Mouse (Mus musculus): Measurements from ENCODE around the gene Zfpm1. TPM values are rescaled to one million over a fixed set of nuclear protein-coding genes. Genes with fewer than 3 reads are reported as not detected.

Gene Zfpm1
- polyA plus RNA-seq, 1 experiment from 2014 or later: 1.2 TPM

DNA sequence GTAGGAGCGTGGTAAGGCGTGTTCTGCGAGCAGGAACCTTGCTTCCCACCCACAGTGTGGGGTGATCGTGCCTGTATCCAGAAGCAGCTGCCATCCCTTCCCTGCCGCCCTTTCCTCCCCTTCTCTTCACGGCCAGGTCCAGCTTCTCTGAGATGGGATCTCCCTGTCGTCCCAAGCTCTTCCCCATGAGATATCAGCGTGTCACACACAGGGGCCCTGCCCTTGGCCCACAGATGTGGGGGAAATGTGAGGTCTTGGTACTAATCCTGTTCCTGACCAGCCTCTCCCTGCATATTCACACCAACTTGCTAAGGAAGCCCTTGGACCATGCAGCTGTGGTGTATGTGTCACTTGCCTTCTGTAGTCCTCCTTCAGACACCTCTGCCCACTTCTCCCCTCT lies 5.8 kb downstream of the Zfpm1 start:
- Histone ChIP-seq H3K9me3 (ENCODE audit: control insufficient read depth, low read length) (no peaks in the 10 kb centered on the region), H3K9ac (replicated peaks; ENCODE audit: low read depth, low read length) (no peak overlapping the region), H3K4me1 (ENCODE audit: control insufficient read depth, insufficient read depth, low read length) (peaks cover 25% of the 10 kb centered on the region), H3K4me2 (ENCODE audit: low read depth, low read length) (no peak overlapping the region), H3K36me3 (ENCODE audit: control insufficient read depth, insufficient read depth, low read length) (no peaks in the 10 kb centered on the region), H3K27me3 (ENCODE audit: control insufficient read depth, insufficient read depth, low read length) (peaks cover 13% of the 10 kb centered on the region), H3K4me3 (ENCODE audit: low read depth, low read length) (no peak overlapping the region), H3K27ac (ENCODE audit: low read depth, low read length) (no peak overlapping the region)
- ATAC-seq (ENCODE audit: low read depth): no peak
- 76% methylated on average over 8 of the region's 8 CpGs for WGBS

DNA sequence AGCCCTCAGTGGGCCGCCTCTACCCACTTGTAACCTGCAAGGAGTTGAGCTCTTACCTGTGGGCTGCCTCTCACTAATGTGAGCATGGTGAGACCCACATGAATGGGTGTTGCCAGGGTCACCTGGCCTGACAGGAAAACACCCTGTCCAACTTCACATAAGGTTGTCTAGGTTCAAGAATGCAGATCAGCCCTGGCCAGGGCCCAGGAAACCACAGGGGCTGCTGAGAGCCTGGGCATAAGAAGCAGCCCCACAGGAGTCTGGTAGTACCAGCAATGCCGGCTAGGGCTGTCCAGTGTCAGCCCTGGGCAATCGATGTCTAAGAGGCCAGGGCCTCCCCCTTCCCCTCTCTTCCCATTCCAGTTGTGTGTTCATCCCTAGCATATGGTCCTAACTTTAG lies 6.4 kb downstream of the Zfpm1 start:
- H3K4me3 ChIP-seq (ENCODE audit: low read depth, low read length): no peak overlapping the region
- H3K4me1 ChIP-seq (ENCODE audit: control insufficient read depth, insufficient read depth, low read length): peaks cover 19% of the 10 kb centered on the region
- H3K4me2 ChIP-seq (ENCODE audit: low read depth, low read length): no peak overlapping the region
- WGBS: 80% methylated on average over 3 of the region's 3 CpGs
- no peak overlapping the region for H3K9ac ChIP-seq (replicated peaks; ENCODE audit: low read depth, low read length)
- peaks cover 13% of the 10 kb centered on the region for H3K27me3 ChIP-seq (ENCODE audit: control insufficient read depth, insufficient read depth, low read length)
- no peak overlapping the region for H3K27ac ChIP-seq (ENCODE audit: low read depth, low read length)
- ATAC-seq (ENCODE audit: low read depth): no peak
- H3K36me3 ChIP-seq (ENCODE audit: control insufficient read depth, insufficient read depth, low read length): no peaks in the 10 kb centered on the region
- no peaks in the 10 kb centered on the region for H3K9me3 ChIP-seq (ENCODE audit: control insufficient read depth, low read length)

DNA sequence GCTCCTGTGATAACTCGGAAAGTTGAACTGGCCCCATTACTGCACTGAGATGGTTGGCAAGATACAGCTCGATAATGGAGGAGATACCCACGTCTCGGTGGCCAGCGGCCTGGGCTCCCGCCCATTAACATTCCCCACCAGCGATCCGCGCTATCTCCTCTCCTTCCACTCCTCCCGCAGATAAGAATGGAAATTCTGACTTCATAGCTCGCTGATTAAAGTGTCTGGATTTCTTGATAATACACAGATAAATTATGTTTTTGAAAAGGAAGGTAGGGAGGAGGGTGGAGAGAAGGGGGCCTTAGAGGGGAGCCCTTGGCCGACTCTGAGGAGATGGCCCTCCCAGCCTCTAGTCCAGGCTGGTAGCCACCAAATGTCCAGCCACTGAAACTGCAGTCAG lies 9.1 kb downstream of the Zfpm1 start:
- no peak for ATAC-seq (ENCODE audit: low read depth)
- WGBS: 80% methylated on average over 12 of the region's 12 CpGs
- H3K9me3 ChIP-seq (ENCODE audit: control insufficient read depth, low read length): no peaks in the 10 kb centered on the region
- H3K4me1 ChIP-seq (ENCODE audit: control insufficient read depth, insufficient read depth, low read length): peaks cover 4% of the 10 kb centered on the region; the same call in 1 of the 2 replicates
- no peaks in the 10 kb centered on the region for H3K27me3 ChIP-seq (ENCODE audit: control insufficient read depth, insufficient read depth, low read length)
- no peak overlapping the region for H3K4me3 ChIP-seq (ENCODE audit: low read depth, low read length)
- H3K36me3 ChIP-seq (ENCODE audit: control insufficient read depth, insufficient read depth, low read length): no peaks in the 10 kb centered on the region
- no peak overlapping the region for H3K9ac ChIP-seq (replicated peaks; ENCODE audit: low read depth, low read length)
- H3K27ac ChIP-seq (ENCODE audit: low read depth, low read length): no peak overlapping the region
- no peak overlapping the region for H3K4me2 ChIP-seq (ENCODE audit: low read depth, low read length)

DNA sequence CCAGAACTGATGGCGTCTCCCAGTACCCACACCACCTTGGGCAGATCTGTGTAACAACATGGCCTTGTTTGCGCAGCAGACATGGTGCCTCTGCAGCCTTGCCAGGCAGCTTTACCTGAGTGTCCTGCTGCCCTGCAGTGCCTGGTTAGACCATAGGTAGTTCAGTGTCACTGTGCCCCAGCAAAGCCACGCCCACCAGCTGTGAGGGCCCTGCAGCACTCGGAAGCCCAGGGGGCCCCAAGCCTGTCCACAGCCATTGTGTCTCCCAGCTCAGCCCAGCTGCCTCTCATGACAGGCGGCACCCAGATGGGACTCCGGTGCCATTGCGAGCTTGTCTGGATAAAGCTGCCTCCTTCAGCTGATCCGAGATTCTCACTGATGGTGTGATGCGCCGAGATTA lies 9.6 kb downstream of the Zfpm1 start:
- Histone ChIP-seq H3K36me3 (ENCODE audit: control insufficient read depth, insufficient read depth, low read length) (no peaks in the 10 kb centered on the region), H3K4me1 (ENCODE audit: control insufficient read depth, insufficient read depth, low read length) (peaks cover 4% of the 10 kb centered on the region; the same call in 1 of the 2 replicates), H3K27me3 (ENCODE audit: control insufficient read depth, insufficient read depth, low read length) (no peaks in the 10 kb centered on the region), H3K4me3 (ENCODE audit: low read depth, low read length) (no peak overlapping the region), H3K4me2 (ENCODE audit: low read depth, low read length) (no peak overlapping the region), H3K27ac (ENCODE audit: low read depth, low read length) (no peak overlapping the region), H3K9ac (replicated peaks; ENCODE audit: low read depth, low read length) (no peak overlapping the region), H3K9me3 (ENCODE audit: control insufficient read depth, low read length) (no peaks in the 10 kb centered on the region)
- WGBS: 39% methylated on average over 10 of the region's 10 CpGs
- ATAC-seq (ENCODE audit: low read depth): no peak

DNA sequence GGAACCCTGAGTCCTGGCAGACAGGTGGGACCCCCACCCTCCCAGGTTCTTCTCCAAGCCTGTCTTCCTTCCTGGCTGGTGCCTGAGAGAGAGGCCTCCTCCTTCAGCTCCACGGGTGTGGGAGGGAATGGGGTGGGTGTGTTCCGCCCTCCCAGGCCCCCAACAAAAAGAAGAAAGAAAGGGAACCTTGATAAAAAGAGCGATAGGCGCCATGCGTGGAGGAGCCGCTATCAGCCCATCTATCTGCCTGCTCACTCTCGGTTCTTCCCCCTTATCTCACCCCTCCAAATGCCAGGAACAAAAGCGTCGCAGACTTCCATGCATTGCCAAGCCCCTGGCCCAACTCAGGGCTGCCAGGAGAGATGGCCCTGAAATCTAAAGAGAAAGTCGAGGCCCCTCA lies 11.5 kb downstream of the Zfpm1 start:
- Histone ChIP-seq H3K4me3 (ENCODE audit: low read depth, low read length) (no peak overlapping the region), H3K36me3 (ENCODE audit: control insufficient read depth, insufficient read depth, low read length) (no peaks in the 10 kb centered on the region), H3K27me3 (ENCODE audit: control insufficient read depth, insufficient read depth, low read length) (no peaks in the 10 kb centered on the region), H3K4me1 (ENCODE audit: control insufficient read depth, insufficient read depth, low read length) (peaks cover 4% of the 10 kb centered on the region; the same call in 1 of the 2 replicates), H3K9me3 (ENCODE audit: control insufficient read depth, low read length) (no peaks in the 10 kb centered on the region), H3K9ac (replicated peaks; ENCODE audit: low read depth, low read length) (no peak overlapping the region), H3K27ac (ENCODE audit: low read depth, low read length) (no peak overlapping the region), H3K4me2 (ENCODE audit: low read depth, low read length) (no peak overlapping the region)
- WGBS: 68% methylated on average over 10 of the region's 10 CpGs
- no peak for ATAC-seq (ENCODE audit: low read depth)

DNA sequence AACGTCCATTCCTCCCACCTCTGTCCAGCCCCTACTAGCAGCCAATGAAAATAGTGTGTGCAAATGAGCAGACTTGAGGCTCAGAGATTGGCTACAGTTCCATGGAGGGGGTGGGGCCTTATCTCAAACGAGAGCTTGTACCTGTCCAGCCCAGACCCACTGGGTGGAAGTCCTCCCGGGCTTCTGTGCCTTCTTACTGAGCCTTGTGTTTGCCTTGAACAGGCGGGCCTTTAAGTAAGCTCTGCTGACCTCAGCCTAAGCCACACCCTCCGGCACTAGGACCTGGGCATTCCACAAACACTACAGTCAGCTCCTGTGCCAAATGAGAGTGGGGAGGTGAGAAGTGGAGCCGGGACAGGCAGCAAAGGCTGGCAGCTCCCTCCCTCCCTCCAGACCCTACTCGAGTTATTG lies 12.3 kb downstream of the Zfpm1 start:
- H3K4me1 ChIP-seq (ENCODE audit: control insufficient read depth, insufficient read depth, low read length): peaks cover 4% of the 10 kb centered on the region; the same call in 1 of the 2 replicates
- 0 out of 2 replicates have a peak, but pooled peaks have one; percentile 44 for ATAC-seq (ENCODE audit: low read depth)
- no peak overlapping the region for H3K27ac ChIP-seq (ENCODE audit: low read depth, low read length)
- H3K27me3 ChIP-seq (ENCODE audit: control insufficient read depth, insufficient read depth, low read length): no peaks in the 10 kb centered on the region
- WGBS: under 1% methylated on average over 7 of the region's 7 CpGs
- H3K4me3 ChIP-seq (ENCODE audit: low read depth, low read length): no peak overlapping the region
- no peak overlapping the region for H3K4me2 ChIP-seq (ENCODE audit: low read depth, low read length)
- no peaks in the 10 kb centered on the region for H3K9me3 ChIP-seq (ENCODE audit: control insufficient read depth, low read length)
- H3K9ac ChIP-seq (replicated peaks; ENCODE audit: low read depth, low read length): no peak overlapping the region
- no peaks in the 10 kb centered on the region for H3K36me3 ChIP-seq (ENCODE audit: control insufficient read depth, insufficient read depth, low read length)

DNA sequence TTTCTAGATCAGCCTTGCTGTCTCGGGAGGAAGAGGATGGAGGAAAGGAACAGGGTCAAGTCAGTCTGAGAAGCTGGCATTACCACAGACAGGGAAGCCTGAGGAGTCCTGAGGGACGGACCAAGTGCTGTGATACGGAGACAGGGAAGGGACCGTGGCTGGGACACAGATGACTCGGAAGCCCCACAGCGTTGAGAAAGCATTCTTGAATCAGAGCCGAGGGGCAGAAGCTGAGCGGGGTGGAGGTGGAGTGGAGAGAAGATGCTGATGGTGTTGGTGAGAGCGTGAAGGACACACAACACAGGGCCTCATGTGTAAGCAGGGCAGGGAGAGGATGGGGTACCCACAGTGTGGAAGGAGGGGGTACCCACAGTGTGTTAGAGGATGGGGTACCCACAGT lies 13.4 kb downstream of the Zfpm1 start:
- no peak overlapping the region for H3K27ac ChIP-seq (ENCODE audit: low read depth, low read length)
- no peaks in the 10 kb centered on the region for H3K27me3 ChIP-seq (ENCODE audit: control insufficient read depth, insufficient read depth, low read length)
- H3K4me3 ChIP-seq (ENCODE audit: low read depth, low read length): no peak overlapping the region
- H3K9me3 ChIP-seq (ENCODE audit: control insufficient read depth, low read length): no peaks in the 10 kb centered on the region
- H3K36me3 ChIP-seq (ENCODE audit: control insufficient read depth, insufficient read depth, low read length): no peaks in the 10 kb centered on the region
- no peak for ATAC-seq (ENCODE audit: low read depth)
- H3K4me2 ChIP-seq (ENCODE audit: low read depth, low read length): no peak overlapping the region
- no peak overlapping the region for H3K9ac ChIP-seq (replicated peaks; ENCODE audit: low read depth, low read length)
- 61% methylated on average over 9 of the region's 9 CpGs for WGBS
- peaks cover 4% of the 10 kb centered on the region; the same call in 1 of the 2 replicates for H3K4me1 ChIP-seq (ENCODE audit: control insufficient read depth, insufficient read depth, low read length)

DNA sequence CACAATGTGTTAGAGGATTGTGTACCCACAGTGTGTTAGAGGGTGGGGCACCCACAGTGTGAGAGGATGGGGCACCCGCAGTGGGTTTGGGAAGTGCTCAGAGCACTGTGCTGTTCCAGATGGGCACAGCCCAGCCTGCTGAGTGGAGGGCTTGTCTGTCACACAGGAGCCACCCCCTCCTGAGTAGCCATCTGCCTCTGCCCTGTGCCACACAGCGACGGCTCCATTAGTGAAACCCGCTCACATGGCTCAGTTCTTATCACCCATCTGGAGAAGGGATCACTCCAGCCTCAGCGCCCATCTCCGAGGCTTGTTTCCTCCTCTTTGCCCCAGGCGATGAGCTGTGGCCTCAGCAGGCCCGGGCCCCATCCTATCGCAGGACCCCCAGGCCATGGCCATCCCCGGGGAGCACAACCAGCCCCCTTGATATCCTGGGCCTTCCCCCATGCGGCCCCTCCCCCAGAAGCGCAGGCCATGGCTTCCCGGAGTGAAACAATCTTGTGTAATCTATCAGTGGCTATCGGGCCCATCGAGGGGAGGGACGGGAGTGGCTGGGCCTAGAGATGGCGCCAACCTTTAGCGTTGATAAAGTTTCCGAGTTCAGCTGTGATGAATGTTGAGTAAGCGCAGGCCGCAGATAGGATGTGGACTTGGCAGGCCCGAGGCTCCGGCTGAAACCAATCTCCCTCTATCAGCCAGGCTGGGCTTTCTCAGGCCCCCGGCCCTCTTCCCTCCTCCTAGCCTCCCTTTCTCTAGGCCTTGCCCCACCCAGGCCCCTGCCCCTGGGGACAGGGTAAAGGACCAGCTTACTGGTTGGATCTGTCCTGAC lies 14.4 kb downstream of the Zfpm1 start:
- H3K9ac ChIP-seq (replicated peaks; ENCODE audit: low read depth, low read length): no peak overlapping the region
- WGBS: 43% methylated on average over 24 of the region's 24 CpGs
- ATAC-seq (ENCODE audit: low read depth): peak; percentile 54; the same call in 1 of the 2 replicates
- H3K4me3 ChIP-seq (ENCODE audit: low read depth, low read length): no peak overlapping the region
- H3K9me3 ChIP-seq (ENCODE audit: control insufficient read depth, low read length): no peaks in the 10 kb centered on the region
- no peak overlapping the region for H3K4me2 ChIP-seq (ENCODE audit: low read depth, low read length)
- no peaks in the 10 kb centered on the region for H3K36me3 ChIP-seq (ENCODE audit: control insufficient read depth, insufficient read depth, low read length)
- no peak overlapping the region for H3K27ac ChIP-seq (ENCODE audit: low read depth, low read length)
- H3K27me3 ChIP-seq (ENCODE audit: control insufficient read depth, insufficient read depth, low read length): no peaks in the 10 kb centered on the region
- peaks cover 4% of the 10 kb centered on the region; the same call in 1 of the 2 replicates for H3K4me1 ChIP-seq (ENCODE audit: control insufficient read depth, insufficient read depth, low read length)

DNA sequence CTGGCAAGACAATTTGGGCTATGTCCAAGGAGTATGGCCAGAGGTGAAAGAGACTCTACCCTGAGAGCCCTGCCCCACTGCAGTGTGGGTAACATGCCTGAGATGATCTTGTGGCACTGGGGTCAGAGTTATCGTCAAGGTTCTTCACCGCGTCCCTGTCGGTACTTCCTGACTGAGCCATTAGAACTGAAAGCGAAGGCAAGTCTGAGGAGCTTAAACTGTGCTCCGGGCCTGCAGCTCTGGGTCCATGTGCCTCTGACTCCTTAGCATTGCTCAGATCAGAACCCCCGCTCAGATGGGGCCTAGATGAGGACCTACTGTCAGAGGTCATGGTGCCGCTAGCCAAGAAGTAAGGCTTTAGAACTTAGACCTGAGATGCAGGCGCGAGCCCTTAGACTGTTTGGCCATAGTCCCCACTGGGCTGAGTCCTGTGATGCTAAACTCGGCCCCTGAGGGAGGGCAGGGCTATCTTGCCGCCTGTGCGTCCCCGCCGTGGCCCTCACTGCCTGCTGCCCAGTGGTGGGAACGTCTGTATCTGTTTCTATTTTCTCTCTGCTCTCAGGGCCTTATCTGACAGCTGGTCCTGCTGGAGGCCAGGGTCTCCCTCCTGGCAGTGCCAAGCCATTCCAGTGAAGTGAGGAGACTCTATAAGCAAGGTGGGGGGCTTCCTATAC lies 17.8 kb downstream of the Zfpm1 start:
- H3K4me1 ChIP-seq (ENCODE audit: control insufficient read depth, insufficient read depth, low read length): no peaks in the 10 kb centered on the region; the same call in 1 of the 2 replicates
- no peak overlapping the region for H3K9ac ChIP-seq (replicated peaks; ENCODE audit: low read depth, low read length)
- no peak overlapping the region for H3K4me3 ChIP-seq (ENCODE audit: low read depth, low read length)
- H3K27me3 ChIP-seq (ENCODE audit: control insufficient read depth, insufficient read depth, low read length): no peaks in the 10 kb centered on the region
- no peak for ATAC-seq (ENCODE audit: low read depth)
- 72% methylated on average over 16 of the region's 16 CpGs for WGBS
- no peak overlapping the region for H3K4me2 ChIP-seq (ENCODE audit: low read depth, low read length)
- no peak overlapping the region for H3K27ac ChIP-seq (ENCODE audit: low read depth, low read length)
- no peaks in the 10 kb centered on the region for H3K36me3 ChIP-seq (ENCODE audit: control insufficient read depth, insufficient read depth, low read length)
- no peaks in the 10 kb centered on the region for H3K9me3 ChIP-seq (ENCODE audit: control insufficient read depth, low read length)

Data from neural tube, embryonic 14.5 days (tissue).